Mouse (Mus musculus): Measurements from ENCODE around the gene Zrsr1. TPM values are rescaled to one million over a fixed set of nuclear protein-coding genes. Genes with fewer than 3 reads are reported as not detected.

The Zrsr1 gene
- polyA plus RNA-seq, 1 experiment from 2014 or later, result 4.8 TPM

DNA sequence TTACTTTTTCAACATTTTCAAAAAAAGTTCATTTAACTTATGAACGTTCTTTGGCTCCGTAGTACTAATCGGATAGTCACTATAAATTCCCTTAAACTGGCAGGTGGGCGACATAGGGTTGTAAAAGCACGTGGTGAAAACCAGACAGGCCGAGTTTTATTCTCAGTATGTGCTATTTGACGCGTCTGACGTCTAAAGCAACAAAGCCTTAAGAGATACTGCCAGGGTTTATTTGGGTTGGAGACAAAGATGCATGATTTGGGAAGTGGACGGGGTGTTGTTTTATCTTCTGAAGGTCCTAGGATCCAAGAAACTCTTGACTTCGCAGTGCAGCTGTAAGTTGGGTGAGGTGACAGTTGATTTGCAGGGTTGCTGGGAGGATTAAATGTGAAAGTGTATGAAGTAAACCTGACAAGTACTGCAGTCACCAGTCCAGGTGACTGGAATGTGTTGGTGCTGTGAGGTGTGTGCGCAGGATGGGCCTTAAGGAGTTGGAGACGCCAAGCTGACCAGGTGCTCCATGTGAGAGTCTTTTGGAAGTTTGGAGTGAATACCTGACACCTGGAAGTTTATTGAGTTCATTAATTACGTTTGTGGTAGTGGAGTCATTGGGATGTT is 19.5 kb downstream of the Zrsr1 start:
- H3K4me3 ChIP-seq (ENCODE audit: low read depth, low read length), result peak overlapping the region; percentile 93
- peaks cover 10% of the 10 kb centered on the region for H3K4me1 ChIP-seq (ENCODE audit: control insufficient read depth, insufficient read depth, low read length)
- WGBS, result 13% methylated on average over 14 of the region's 14 CpGs
- ATAC-seq (ENCODE audit: insufficient read depth, low FRiP score, low TSS enrichment), result no peak
- peak overlapping the region; percentile 94 for H3K9ac ChIP-seq (ENCODE audit: low read length)
- H3K36me3 ChIP-seq (ENCODE audit: control insufficient read depth, insufficient read depth, low read length), result peaks cover 7% of the 10 kb centered on the region
- H3K4me2 ChIP-seq (ENCODE audit: low read depth), result peak overlapping the region; percentile 93
- no peaks in the 10 kb centered on the region for H3K27me3 ChIP-seq (ENCODE audit: control insufficient read depth, insufficient read depth, low read length)
- no peaks in the 10 kb centered on the region for H3K9me3 ChIP-seq (ENCODE audit: control insufficient read depth, low read length)
- DNase-seq (ENCODE audit: low spot score), result no peak
- H3K27ac ChIP-seq (ENCODE audit: low read depth, low read length), result no peak overlapping the region

DNA sequence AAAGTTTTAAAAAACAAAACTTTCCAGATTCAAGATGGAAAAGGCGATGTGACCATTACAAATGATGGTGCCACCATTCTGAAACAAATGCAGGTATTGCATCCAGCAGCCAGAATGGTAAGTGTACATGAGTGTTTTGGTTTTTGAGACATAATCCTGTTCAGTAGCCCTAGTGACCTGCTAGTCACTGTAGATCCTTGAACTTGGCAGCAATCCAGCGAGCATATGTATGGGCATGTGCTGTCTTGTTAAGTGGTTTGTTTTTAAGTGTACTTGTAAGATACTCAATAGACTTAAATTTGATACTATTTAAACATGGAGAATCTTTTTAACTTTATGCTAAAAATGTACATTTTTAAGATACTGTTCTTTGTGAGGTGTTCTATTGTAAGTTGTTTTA is 22.5 kb downstream of the Zrsr1 start:
- Histone ChIP-seq H3K4me1 (ENCODE audit: control insufficient read depth, insufficient read depth, low read length) (peaks cover 10% of the 10 kb centered on the region), H3K9ac (ENCODE audit: low read length) (no peak overlapping the region), H3K27me3 (ENCODE audit: control insufficient read depth, insufficient read depth, low read length) (no peaks in the 10 kb centered on the region), H3K4me3 (ENCODE audit: low read depth, low read length) (no peak overlapping the region), H3K27ac (ENCODE audit: low read depth, low read length) (no peak overlapping the region), H3K36me3 (ENCODE audit: control insufficient read depth, insufficient read depth, low read length) (peaks cover 17% of the 10 kb centered on the region), H3K9me3 (ENCODE audit: control insufficient read depth, low read length) (no peaks in the 10 kb centered on the region), H3K4me2 (ENCODE audit: low read depth) (no peak overlapping the region)
- DNase-seq (ENCODE audit: low spot score) (no peak), ATAC-seq (ENCODE audit: insufficient read depth, low FRiP score, low TSS enrichment) (no peak)
- 96% methylated on average over 2 of the region's 2 CpGs for WGBS

DNA sequence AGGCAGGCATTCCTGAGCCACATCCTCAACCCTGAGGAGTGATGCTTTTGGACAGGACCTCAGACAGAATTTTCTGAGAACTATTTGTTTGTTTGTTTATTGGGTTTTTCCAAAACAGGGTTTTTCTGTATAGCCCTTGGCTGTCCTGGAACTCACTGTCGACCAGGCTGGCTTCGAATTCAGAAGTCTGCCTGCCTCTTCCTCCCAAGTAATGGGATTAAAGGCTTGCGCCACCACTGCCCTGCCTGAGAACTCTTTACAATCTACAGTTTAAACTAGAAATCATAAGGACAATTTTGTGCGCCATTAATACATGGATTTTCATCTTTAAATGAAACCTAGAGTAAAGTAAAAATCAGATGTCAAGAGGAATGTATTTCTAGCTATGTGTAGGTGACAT is 23.7 kb downstream of the Zrsr1 start:
- H3K36me3 ChIP-seq (ENCODE audit: control insufficient read depth, insufficient read depth, low read length), result peaks cover 26% of the 10 kb centered on the region
- WGBS, result 96% methylated on average over 4 of the region's 4 CpGs
- no peak for DNase-seq (ENCODE audit: low spot score)

DNA sequence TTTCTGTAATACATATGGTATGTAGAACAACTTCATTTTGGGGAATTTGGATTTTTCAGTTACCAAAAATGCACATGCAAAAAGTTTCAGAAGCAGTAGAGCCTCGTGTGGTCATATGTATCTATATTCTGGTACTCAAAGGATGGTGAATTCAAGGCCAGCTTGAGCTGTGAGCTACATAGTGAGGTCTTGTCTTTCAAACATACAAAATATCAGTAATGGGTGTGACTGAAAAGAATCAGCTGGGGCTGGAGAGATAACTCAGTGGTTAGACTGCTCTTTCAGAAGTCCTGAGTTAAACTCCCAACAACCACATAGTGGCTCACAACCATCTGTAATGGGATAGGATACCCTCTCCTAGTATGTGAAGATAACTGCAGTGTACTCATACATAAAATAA is 26.5 kb downstream of the Zrsr1 start:
- ATAC-seq (ENCODE audit: insufficient read depth, low FRiP score, low TSS enrichment) (no peak), DNase-seq (ENCODE audit: low spot score) (no peak)
- Histone ChIP-seq H3K4me1 (ENCODE audit: control insufficient read depth, insufficient read depth, low read length) (no peaks in the 10 kb centered on the region), H3K9ac (ENCODE audit: low read length) (no peak overlapping the region), H3K36me3 (ENCODE audit: control insufficient read depth, insufficient read depth, low read length) (peaks cover 35% of the 10 kb centered on the region), H3K4me3 (ENCODE audit: low read depth, low read length) (no peak overlapping the region), H3K4me2 (ENCODE audit: low read depth) (no peak overlapping the region), H3K27ac (ENCODE audit: low read depth, low read length) (no peak overlapping the region), H3K9me3 (ENCODE audit: control insufficient read depth, low read length) (no peaks in the 10 kb centered on the region), H3K27me3 (ENCODE audit: control insufficient read depth, insufficient read depth, low read length) (no peaks in the 10 kb centered on the region)
- WGBS, result 89% methylated on average over 1 of the region's 1 CpGs

More for the DNA sequence above, 23.7 kb downstream of the Zrsr1 start:
- ATAC-seq (ENCODE audit: insufficient read depth, low FRiP score, low TSS enrichment), result no peak
- no peaks in the 10 kb centered on the region for H3K27me3 ChIP-seq (ENCODE audit: control insufficient read depth, insufficient read depth, low read length)
- peaks cover 10% of the 10 kb centered on the region for H3K4me1 ChIP-seq (ENCODE audit: control insufficient read depth, insufficient read depth, low read length)
- no peaks in the 10 kb centered on the region for H3K9me3 ChIP-seq (ENCODE audit: control insufficient read depth, low read length)
- no peak overlapping the region for H3K4me2 ChIP-seq (ENCODE audit: low read depth)
- no peak overlapping the region for H3K27ac ChIP-seq (ENCODE audit: low read depth, low read length)
- no peak overlapping the region for H3K9ac ChIP-seq (ENCODE audit: low read length)
- no peak overlapping the region for H3K4me3 ChIP-seq (ENCODE audit: low read depth, low read length)

DNA sequence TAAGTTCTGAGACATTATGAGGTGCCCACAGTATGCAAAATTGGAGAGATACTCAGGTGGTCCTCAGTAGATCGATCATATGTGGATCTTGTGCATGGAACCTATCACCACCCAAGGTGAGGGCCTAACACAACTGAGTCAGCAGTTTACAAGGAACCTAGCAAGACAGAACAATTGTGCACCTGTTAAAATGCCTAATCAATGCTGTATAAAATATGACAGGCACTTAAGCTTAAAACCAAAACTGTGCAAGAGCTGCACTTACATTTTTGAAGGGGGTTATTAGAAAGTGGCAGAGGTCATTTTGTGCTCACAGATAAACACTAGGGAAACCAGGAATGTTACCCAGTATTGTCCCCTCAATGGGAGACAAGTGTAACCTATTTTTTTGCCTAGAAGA is 33.5 kb downstream of the Zrsr1 start:
- 95% methylated on average over 1 of the region's 1 CpGs for WGBS
- H3K4me3 ChIP-seq (ENCODE audit: low read depth, low read length), result no peak overlapping the region
- no peak for DNase-seq (ENCODE audit: low spot score)
- no peak for ATAC-seq (ENCODE audit: insufficient read depth, low FRiP score, low TSS enrichment)
- no peaks in the 10 kb centered on the region for H3K27me3 ChIP-seq (ENCODE audit: control insufficient read depth, insufficient read depth, low read length)
- no peak overlapping the region for H3K9ac ChIP-seq (ENCODE audit: low read length)
- no peak overlapping the region for H3K4me2 ChIP-seq (ENCODE audit: low read depth)
- no peak overlapping the region for H3K27ac ChIP-seq (ENCODE audit: low read depth, low read length)
- H3K36me3 ChIP-seq (ENCODE audit: control insufficient read depth, insufficient read depth, low read length), result peaks cover 12% of the 10 kb centered on the region
- no peaks in the 10 kb centered on the region for H3K9me3 ChIP-seq (ENCODE audit: control insufficient read depth, low read length)
- peaks cover 4% of the 10 kb centered on the region; the same call in 1 of the 2 replicates for H3K4me1 ChIP-seq (ENCODE audit: control insufficient read depth, insufficient read depth, low read length)

DNA sequence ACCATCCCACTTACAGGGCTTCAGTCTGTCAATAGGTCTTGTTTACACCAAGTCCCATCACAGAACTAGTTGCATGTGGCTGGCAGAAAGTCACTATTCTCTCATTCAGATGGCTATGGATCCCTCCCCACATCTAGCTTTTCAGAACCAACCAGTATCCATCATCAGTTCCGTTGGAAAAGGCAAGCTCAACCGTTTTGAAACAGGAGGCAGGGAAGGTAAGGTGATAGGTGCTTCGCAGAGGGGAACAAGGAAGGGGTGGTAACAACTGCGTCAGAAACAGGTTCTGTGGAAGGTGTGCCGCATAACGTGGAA is 35.3 kb downstream of the Zrsr1 start:
- 9% methylated on average over 6 of the region's 6 CpGs for WGBS
- Histone ChIP-seq H3K36me3 (ENCODE audit: control insufficient read depth, insufficient read depth, low read length) (peaks cover 3% of the 10 kb centered on the region; the same call in 1 of the 2 replicates), H3K9me3 (ENCODE audit: control insufficient read depth, low read length) (no peaks in the 10 kb centered on the region), H3K9ac (ENCODE audit: low read length) (peak overlapping the region; percentile 42), H3K4me1 (ENCODE audit: control insufficient read depth, insufficient read depth, low read length) (peaks cover 4% of the 10 kb centered on the region; the same call in 1 of the 2 replicates), H3K4me2 (ENCODE audit: low read depth) (peak overlapping the region; percentile 68), H3K4me3 (ENCODE audit: low read depth, low read length) (peak overlapping the region; percentile 53), H3K27me3 (ENCODE audit: control insufficient read depth, insufficient read depth, low read length) (no peaks in the 10 kb centered on the region), H3K27ac (ENCODE audit: low read depth, low read length) (peak overlapping the region; percentile 35; the same call in 1 of the 2 replicates)
- ATAC-seq (ENCODE audit: insufficient read depth, low FRiP score, low TSS enrichment) (peak; percentile 18), DNase-seq (ENCODE audit: low spot score) (no peak)

DNA sequence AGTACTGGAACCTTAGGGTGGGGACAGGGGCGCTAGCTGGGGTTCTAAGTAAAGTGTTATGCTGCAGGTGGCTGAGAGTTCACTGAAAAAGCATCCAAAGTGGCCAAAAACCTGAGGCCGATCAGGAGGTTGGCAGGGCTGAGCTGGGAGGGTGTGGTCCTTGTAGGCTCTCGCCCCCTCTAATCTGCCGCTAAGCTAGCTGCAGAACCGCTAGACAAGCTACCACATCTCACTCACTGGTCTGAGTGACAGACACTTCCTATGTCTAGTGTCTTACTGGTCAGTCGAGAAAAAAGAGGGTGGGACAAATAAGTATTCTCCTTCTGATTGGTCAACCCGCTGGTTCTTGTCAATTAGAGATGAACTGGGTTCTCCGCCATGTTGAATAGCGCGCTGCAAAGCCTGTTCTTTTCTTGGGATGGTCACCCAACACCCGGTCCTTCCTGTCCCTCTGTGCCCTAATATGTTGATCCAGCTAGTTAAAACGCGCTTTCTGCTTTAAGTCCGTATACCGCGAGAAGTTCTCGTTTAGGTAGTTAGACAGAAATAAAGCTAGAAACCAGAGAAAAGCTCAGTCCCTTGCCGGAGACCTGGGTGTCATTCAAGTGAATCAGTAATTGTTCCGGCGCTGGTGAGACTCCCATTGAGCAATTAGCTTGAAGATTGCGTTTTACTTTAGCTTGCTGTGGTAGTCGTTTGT is 35.8 kb downstream of the Zrsr1 start, which contains the start of gene Fam161a:
Gene Fam161a (plus strand): TSS at position 51 of the 700 bp plus-strand sequence.
- Histone ChIP-seq H3K9ac (ENCODE audit: low read length) (peak within 1 kb of the TSS; percentile 72), H3K4me1 (ENCODE audit: control insufficient read depth, insufficient read depth, low read length) (peaks cover 4% of the 10 kb centered on the region; the same call in 1 of the 2 replicates), H3K27me3 (ENCODE audit: control insufficient read depth, insufficient read depth, low read length) (no peaks in the 10 kb centered on the region), H3K4me3 (ENCODE audit: low read depth, low read length) (peak within 1 kb of the TSS; percentile 53), H3K27ac (ENCODE audit: low read depth, low read length) (peak within 1 kb of the TSS; percentile 64), H3K4me2 (ENCODE audit: low read depth) (peak within 1 kb of the TSS; percentile 68), H3K9me3 (ENCODE audit: control insufficient read depth, low read length) (no peaks in the 10 kb centered on the region), H3K36me3 (ENCODE audit: control insufficient read depth, insufficient read depth, low read length) (peaks cover 2% of the 10 kb centered on the region; the same call in 1 of the 2 replicates)
- ATAC-seq (ENCODE audit: insufficient read depth, low FRiP score, low TSS enrichment) (peak; percentile 92), DNase-seq (ENCODE audit: low spot score) (peak; percentile 83)
- under 1% methylated on average over 22 of the region's 22 CpGs for WGBS

DNA sequence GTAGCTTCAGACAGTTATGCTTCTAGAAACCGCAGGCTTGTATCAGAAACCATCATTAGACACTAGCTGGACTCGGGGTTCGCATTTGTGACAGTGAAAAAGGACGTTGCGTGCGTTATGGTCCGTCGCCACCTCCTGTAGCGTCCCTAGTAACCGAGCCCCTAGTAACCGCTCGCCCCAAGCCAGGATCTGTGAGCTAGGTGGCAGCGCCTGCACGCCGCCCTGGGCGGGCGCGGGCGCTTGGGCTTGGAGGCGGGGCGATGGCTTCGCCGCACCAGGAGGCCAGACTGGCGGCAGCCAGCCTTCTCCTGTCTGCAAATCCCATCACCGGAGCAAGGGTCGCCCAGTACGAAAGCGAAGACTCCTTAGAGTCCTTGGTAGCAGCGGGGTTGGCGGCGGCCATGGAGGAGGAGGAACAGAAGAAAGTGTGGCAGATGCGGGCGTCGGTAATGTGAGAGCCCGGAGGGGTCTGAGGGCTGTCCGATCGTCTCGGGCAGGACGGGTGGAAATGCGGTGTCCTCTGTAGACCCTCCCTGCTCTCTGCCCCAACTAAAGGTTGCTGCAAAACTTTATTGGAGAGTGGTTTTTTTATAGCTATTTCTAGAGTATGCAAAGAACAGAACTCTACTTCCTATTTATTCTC is 36.5 kb downstream of the Zrsr1 start:
- Histone ChIP-seq H3K4me2 (ENCODE audit: low read depth) (peak overlapping the region; percentile 68), H3K9ac (ENCODE audit: low read length) (peak overlapping the region; percentile 72), H3K4me1 (ENCODE audit: control insufficient read depth, insufficient read depth, low read length) (peaks cover 4% of the 10 kb centered on the region; the same call in 1 of the 2 replicates), H3K27ac (ENCODE audit: low read depth, low read length) (peak overlapping the region; percentile 64), H3K27me3 (ENCODE audit: control insufficient read depth, insufficient read depth, low read length) (no peaks in the 10 kb centered on the region), H3K36me3 (ENCODE audit: control insufficient read depth, insufficient read depth, low read length) (peaks cover 2% of the 10 kb centered on the region; the same call in 1 of the 2 replicates), H3K9me3 (ENCODE audit: control insufficient read depth, low read length) (no peaks in the 10 kb centered on the region), H3K4me3 (ENCODE audit: low read depth, low read length) (peak overlapping the region; percentile 53)
- peak; percentile 91 for DNase-seq (ENCODE audit: low spot score)
- under 1% methylated on average over 40 of the region's 40 CpGs for WGBS
- ATAC-seq (ENCODE audit: insufficient read depth, low FRiP score, low TSS enrichment), result peak; percentile 97
